8 mouse cellular contexts compared by ENCODE assay signal in the genomic region with DNA sequence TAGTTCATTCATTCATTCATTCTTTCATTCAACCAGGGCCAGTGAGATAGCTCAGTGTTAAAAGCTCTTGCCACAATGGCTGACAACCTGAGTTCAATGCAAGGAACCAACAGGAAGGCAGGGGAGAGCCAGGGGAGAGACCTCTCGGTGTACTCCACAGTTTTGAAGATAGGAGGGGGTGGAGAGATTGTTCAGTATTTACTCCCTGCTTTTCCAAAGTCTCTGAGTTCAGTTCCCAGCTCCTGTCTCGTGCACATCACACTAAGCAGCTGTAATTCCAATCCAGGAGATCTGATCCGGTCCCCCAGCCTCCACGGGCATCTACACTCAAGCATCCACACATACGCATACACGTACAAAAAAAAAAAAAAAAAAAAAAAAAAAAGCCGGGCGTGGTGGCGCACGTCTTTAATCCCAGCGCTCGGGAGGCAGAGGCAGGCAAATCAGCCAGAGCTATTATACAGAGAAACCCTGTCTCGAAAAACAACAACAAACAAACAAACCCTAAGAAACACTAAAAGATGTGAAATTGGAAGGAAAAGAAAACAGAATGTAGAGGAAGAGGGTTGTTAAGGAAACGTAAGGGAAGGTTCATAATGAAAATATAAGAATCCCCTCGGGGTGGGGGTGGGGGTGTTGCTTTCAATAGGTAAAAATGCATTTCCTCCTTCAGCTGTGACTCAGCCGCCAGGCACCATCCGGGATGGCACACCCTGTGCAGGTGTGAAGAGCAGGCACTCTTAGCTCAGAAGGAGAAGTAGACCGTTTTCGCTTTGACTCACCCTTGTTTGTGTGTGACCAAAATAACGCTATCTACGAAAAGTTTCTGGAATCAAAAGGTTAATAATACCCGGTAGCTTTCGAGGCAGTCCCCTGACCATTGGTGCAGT. TPM values are rescaled to one million over a fixed set of nuclear protein-coding genes. Genes with fewer than 3 reads are reported as not detected.
DNase-seq lines count a peak whose midpoint lies in the region; ATAC-seq lines count a peak whose summit lies in the region.

No protein-coding gene starts in this region.

- H3K27ac ChIP-seq in kidney, embryonic 16.5 days (ENCODE audit: low read length) = no peak overlapping the region
- no peak overlapping the region for H3K27ac ChIP-seq in forebrain, embryonic 10.5 days
- no peak overlapping the region for H3K27ac ChIP-seq in limb, embryonic 10.5 days
- H3K27ac ChIP-seq in midbrain, embryonic 13.5 days = no peak overlapping the region

- no peaks in the 10 kb centered on the region for H3K9me3 ChIP-seq in kidney, embryonic 16.5 days (ENCODE audit: low read length)
- H3K9me3 ChIP-seq in forebrain, embryonic 10.5 days = no peaks in the 10 kb centered on the region
- H3K9me3 ChIP-seq in limb, embryonic 10.5 days (replicated peaks) = no peaks in the 10 kb centered on the region
- H3K9me3 ChIP-seq in midbrain, embryonic 13.5 days = no peaks in the 10 kb centered on the region

- H3K4me3 ChIP-seq in kidney, embryonic 16.5 days (ENCODE audit: low read length) = peak overlapping the region; percentile 41
- H3K4me3 ChIP-seq in forebrain, embryonic 10.5 days = peak overlapping the region; percentile 10; the same call in 1 of the 2 replicates
- H3K4me3 ChIP-seq in limb, embryonic 10.5 days = peak overlapping the region; percentile 35
- no peak overlapping the region for H3K4me3 ChIP-seq in midbrain, embryonic 13.5 days (replicated peaks)

- peak overlapping the region; percentile 54 for H3K4me2 ChIP-seq in kidney, embryonic 16.5 days (replicated peaks; ENCODE audit: low read depth, low read length)
- peak overlapping the region; percentile 21 for H3K4me2 ChIP-seq in midbrain, embryonic 13.5 days (replicated peaks)

- ATAC-seq in kidney, embryonic 16.5 days (ENCODE audit: low FRiP score, low TSS enrichment) = no peak
- ATAC-seq in midbrain, embryonic 13.5 days = no peak

- WGBS in kidney, embryonic 16.5 days = 66% methylated on average over 23 of the region's 23 CpGs
- 77% methylated on average over 23 of the region's 23 CpGs for WGBS in forebrain, embryonic 10.5 days
- WGBS in limb, embryonic 10.5 days = 61% methylated on average over 23 of the region's 23 CpGs
- WGBS in midbrain, embryonic 13.5 days = 76% methylated on average over 23 of the region's 23 CpGs

- peaks cover 3% of the 10 kb centered on the region; the same call in 1 of the 2 replicates for H3K4me1 ChIP-seq in kidney, embryonic 16.5 days (ENCODE audit: insufficient read depth, low read length)
- no peaks in the 10 kb centered on the region for H3K4me1 ChIP-seq in forebrain, embryonic 10.5 days
- H3K4me1 ChIP-seq in limb, embryonic 10.5 days = peaks cover 14% of the 10 kb centered on the region
- H3K4me1 ChIP-seq in midbrain, embryonic 13.5 days (replicated peaks) = no peaks in the 10 kb centered on the region

- no peak overlapping the region for H3K9ac ChIP-seq in kidney, embryonic 16.5 days (replicated peaks; ENCODE audit: low read length)
- no peak overlapping the region for H3K9ac ChIP-seq in midbrain, embryonic 13.5 days (replicated peaks)

- DNase-seq in kidney, postnatal 10 days = no peak
- DNase-seq in forebrain, embryonic 10.5 days (ENCODE audit: extremely low spot score, low spot score) = no peak
- no peak for DNase-seq in limb, embryonic 10.5 days (ENCODE audit: low spot score)
- peak; percentile 84 for DNase-seq in thymus, postnatal 14 days
- DNase-seq in right cerebral cortex, postnatal 14 days = no peak
- DNase-seq in adrenal gland, adult 18-20 months (ENCODE audit: low spot score in 2 of 2) = no peak

- H3K36me3 ChIP-seq in kidney, embryonic 16.5 days (ENCODE audit: insufficient read depth, low read length) = no peaks in the 10 kb centered on the region
- no peaks in the 10 kb centered on the region for H3K36me3 ChIP-seq in forebrain, embryonic 10.5 days (replicated peaks)
- no peaks in the 10 kb centered on the region for H3K36me3 ChIP-seq in limb, embryonic 10.5 days
- no peaks in the 10 kb centered on the region for H3K36me3 ChIP-seq in midbrain, embryonic 13.5 days

- H3K27me3 ChIP-seq in kidney, embryonic 16.5 days (ENCODE audit: insufficient read depth, low read length) = no peaks in the 10 kb centered on the region
- no peaks in the 10 kb centered on the region for H3K27me3 ChIP-seq in forebrain, embryonic 10.5 days (ENCODE audit: poor library complexity, severe bottlenecking)
- H3K27me3 ChIP-seq in limb, embryonic 10.5 days (ENCODE audit: low read depth, poor library complexity, severe bottlenecking) = peaks cover 6% of the 10 kb centered on the region; the same call in 1 of the 2 replicates
- H3K27me3 ChIP-seq in midbrain, embryonic 13.5 days = no peaks in the 10 kb centered on the region

RNA-seq across cellular contexts. Expression of a gene that starts 13.2 kb away (rescaled TPM):
- polyA plus RNA-seq in kidney, embryonic 16.5 days (2015; fragmentation: Nextera tagmentation; extraction: Ambion mirVana) = 625 and 637 TPM in 2 replicates
- polyA plus RNA-seq in forebrain, embryonic 10.5 days (2016; fragmentation: Nextera tagmentation; extraction: Ambion mirVana) = 744 and 763 TPM in 2 replicates
- polyA plus RNA-seq in limb, embryonic 10.5 days (2016; fragmentation: Nextera tagmentation; extraction: Ambion mirVana) = 970 and 1,039 TPM in 2 replicates
- 587 and 637 TPM in 2 replicates for polyA plus RNA-seq in midbrain, embryonic 13.5 days (2015; fragmentation: Nextera tagmentation; extraction: Ambion mirVana)
- total RNA-seq in adrenal gland, adult 18-20 months (2021) = 100 to 1,000 TPM; 203 to 249 TPM
